Mouse (Mus musculus) lung, adult 2 months (tissue): ENCODE results near the gene Gpcpd1. TPM values are rescaled to one million over a fixed set of nuclear protein-coding genes. Genes with fewer than 3 reads are reported as not detected.

Source experiments
- DNase-seq: peaks from one replicate; pipeline ENCODE4 v3.0.0; 2022
- H3K4me1 ChIP-seq: fragments of 200-500 bp; 2 replicates; pipeline ENCODE4 v1.6.1; 2011; ENCODE audit warnings: low read length; ENCODE audit not compliant: control insufficient read depth, insufficient read depth
- H3K4me3 ChIP-seq: fragments of 200-500 bp; replicated peaks from 2 replicates; pipeline ENCODE3; 2011; ENCODE audit warnings: low read depth, mild to moderate bottlenecking, control low read depth, low read length; ENCODE audit errors: extremely low read depth
- CTCF ChIP-seq: fragments of 200-500 bp; IDR thresholded peaks from 2 replicates; pipeline ENCODE4 v1.5.1; 2011; ENCODE audit warnings: mild to moderate bottlenecking, low read length, control low read depth; ENCODE audit not compliant: insufficient read depth
- POLR2A ChIP-seq: fragments of 200-500 bp; IDR thresholded peaks from 2 replicates; pipeline ENCODE4 v1.6.1; 2011; ENCODE audit warnings: low read depth, mild to moderate bottlenecking, control low read depth, low read length, borderline replicate concordance; ENCODE audit errors: extremely low read depth
- WGBS: fragments of 180-500 bp; shearing (Covaris S2); methylation state at CpG from one replicate; pipeline ENCODE4 v1.1.7; 2018; 5-methylcytosine and 5-hydroxymethylcytosine counted together
- polyA plus RNA-seq: library from polyadenylated mRNA; depleted of rRNA; stranded (reverse); fragments of >200 nt; gene quantifications from 2 replicates; pipeline ENCODE4 v1.2.3, GENCODE M21; 2012

The Gpcpd1 gene
- polyA plus RNA-seq, 1 experiment: 12.4 TPM

DNA sequence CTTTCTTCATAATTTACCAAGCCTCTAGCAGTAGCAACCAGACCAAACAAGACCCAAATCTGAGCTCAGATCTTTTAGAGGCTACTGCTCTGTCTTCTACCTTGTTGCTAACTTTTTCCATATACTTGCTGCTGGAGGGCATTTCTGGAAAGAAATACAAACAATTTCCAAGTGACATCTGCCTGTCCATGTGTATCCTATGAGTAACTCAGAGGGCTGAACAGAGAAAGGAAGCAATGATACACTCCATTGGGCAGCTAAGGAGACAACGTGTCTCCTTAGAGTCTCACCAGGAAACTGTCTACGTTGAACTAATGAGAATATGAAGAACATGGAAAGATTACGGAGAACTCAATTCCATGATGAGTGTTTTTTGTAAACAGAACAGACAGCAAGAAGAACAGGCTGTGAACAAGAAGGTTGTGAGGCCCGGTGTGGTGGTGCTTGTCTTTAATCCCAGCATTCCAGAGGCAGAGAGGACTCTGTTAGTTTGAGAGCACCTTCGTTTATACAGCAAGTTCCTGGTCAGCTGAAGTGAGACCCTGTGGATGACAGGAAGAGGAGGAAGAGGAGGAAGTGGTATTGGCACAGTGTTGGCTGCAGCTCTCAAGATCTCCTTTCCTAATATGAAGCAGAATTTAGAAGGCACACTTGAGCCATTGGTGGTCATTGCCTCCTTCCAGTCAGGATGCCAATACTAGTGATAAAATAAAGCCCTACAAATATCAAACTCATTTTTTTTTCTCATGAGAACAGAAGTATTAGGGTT is 18.4 kb upstream of the Gpcpd1 start:
- WGBS: 49% methylated on average over 5 of the region's 5 CpGs
- DNase-seq: no peak
- TF ChIP-seq POLR2A (no peak), CTCF (no peak)
- H3K4me3 ChIP-seq: no peak overlapping the region
- H3K4me1 ChIP-seq: peaks cover 10% of the 10 kb centered on the region

GRCm38 (mm10) chr2:132604922-132605321 is 17.4 kb upstream of the Gpcpd1 start:
- WGBS: 78% methylated on average over 4 of the region's 4 CpGs
- Histone ChIP-seq H3K4me3 (no peak overlapping the region), H3K4me1 (peaks cover 10% of the 10 kb centered on the region)
- DNase-seq: no peak
- no peak for TF ChIP-seq POLR2A
- TF ChIP-seq CTCF: no peak

- 84% methylated on average over 2 of the region's 2 CpGs for WGBS
- H3K4me1 ChIP-seq: peaks cover 10% of the 10 kb centered on the region
- TF ChIP-seq POLR2A: no peak
- no peak for TF ChIP-seq CTCF
- no peak for DNase-seq
- no peak overlapping the region for H3K4me3 ChIP-seq
Observed at GRCm38 (mm10) chr2:132603706-132604105, 16.2 kb upstream of the Gpcpd1 start.

- TF ChIP-seq CTCF: no peak
- TF ChIP-seq POLR2A: no peak
Observed at GRCm38 (mm10) chr2:132601777-132602176, 14.2 kb upstream of the Gpcpd1 start.

GRCm38 (mm10) chr2:132600081-132600480 is 12.6 kb upstream of the Gpcpd1 start:
- Histone ChIP-seq H3K4me3 (no peak overlapping the region), H3K4me1 (peaks cover 2% of the 10 kb centered on the region)
- 55% methylated on average over 4 of the region's 4 CpGs for WGBS
- TF ChIP-seq POLR2A (no peak), CTCF (no peak)
- DNase-seq: no peak

More at GRCm38 (mm10) chr2:132601777-132602176, 14.2 kb upstream of the Gpcpd1 start:
- Histone ChIP-seq H3K4me1 (peaks cover 6% of the 10 kb centered on the region), H3K4me3 (no peak overlapping the region)
- no peak for DNase-seq

GRCm38 (mm10) chr2:132599127-132599526 is 11.6 kb upstream of the Gpcpd1 start:
- peak; percentile 30 for DNase-seq

DNA sequence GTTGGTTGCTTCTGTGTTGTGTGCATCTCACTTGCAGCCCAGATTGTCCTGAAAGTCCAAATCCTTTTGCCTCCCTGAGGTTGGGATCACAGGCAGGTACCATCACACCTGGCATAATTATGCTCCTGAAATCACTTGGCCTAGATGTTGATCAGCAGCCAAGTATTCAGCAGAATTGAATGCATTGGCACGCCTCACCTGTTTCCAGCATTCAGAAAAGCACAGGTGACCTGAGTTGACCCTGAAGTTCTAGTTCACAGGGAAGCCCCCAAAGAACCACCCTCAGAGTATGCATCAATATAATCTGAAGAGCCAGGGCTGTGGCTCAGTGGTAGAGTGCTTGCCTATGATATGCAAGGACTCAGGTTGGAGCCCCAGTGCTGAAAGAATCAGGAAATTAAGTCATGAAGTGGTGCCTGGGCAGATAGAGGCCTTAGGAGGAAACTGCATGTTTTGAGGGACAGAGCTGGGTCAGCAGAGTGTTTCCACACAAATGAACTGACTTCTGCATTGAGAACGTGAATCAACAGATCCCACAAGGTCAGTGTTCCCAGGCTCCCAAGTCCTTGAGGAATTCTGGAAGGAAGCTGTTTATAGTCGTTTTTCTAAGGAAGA is 10.4 kb upstream of the Gpcpd1 start:
- WGBS: 67% methylated on average over 3 of the region's 3 CpGs
- H3K4me1 ChIP-seq: peaks cover 2% of the 10 kb centered on the region
- H3K4me3 ChIP-seq: no peak overlapping the region
- TF ChIP-seq POLR2A: no peak
- TF ChIP-seq CTCF: no peak
- DNase-seq: no peak

More at GRCm38 (mm10) chr2:132599127-132599526, 11.6 kb upstream of the Gpcpd1 start:
- H3K4me1 ChIP-seq: peaks cover 2% of the 10 kb centered on the region
- TF ChIP-seq CTCF (no peak), POLR2A (no peak)
- WGBS: 73% methylated on average over 6 of the region's 6 CpGs
- H3K4me3 ChIP-seq: no peak overlapping the region

GRCm38 (mm10) chr2:132597226-132597625 is 9.7 kb upstream of the Gpcpd1 start:
- DNase-seq: no peak
- TF ChIP-seq CTCF: no peak
- WGBS: 39% methylated on average over 8 of the region's 8 CpGs
- Histone ChIP-seq H3K4me3 (no peak overlapping the region), H3K4me1 (peaks cover 2% of the 10 kb centered on the region)

DNA sequence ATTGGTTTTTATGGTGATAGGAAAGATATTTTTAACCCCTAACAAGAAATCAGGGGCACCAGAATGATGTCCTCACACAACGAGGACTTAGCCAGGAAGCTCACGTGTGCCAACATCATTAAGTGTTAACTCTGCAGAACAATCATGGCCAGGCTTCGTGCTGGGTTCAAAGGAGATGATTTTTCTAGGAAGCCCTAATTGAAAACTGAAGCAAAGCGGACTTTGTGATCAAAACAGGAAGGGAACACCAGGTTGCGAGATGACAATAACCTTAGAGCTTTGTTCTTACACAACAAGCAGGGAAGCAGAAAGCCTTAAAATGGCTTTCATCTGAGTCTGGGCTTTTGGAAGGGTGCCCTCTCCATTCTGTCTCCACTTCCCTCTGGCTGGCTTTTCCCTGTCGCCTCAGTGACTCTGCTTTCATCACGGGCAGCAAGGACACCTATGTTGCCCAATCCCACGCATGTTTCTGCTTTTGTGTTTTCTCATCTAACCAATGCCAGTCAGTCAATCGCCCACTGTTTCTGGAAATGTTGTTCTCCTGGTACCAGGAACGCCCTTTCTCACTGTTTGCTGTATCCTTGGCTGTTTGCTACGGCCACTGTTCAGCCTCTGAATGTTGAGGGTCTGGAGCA is 8.2 kb upstream of the Gpcpd1 start:
- no peaks in the 10 kb centered on the region for H3K4me1 ChIP-seq
- TF ChIP-seq CTCF (no peak), POLR2A (no peak)
- 49% methylated on average over 11 of the region's 11 CpGs for WGBS
- DNase-seq: no peak
- H3K4me3 ChIP-seq: no peak overlapping the region
